Mouse (Mus musculus): ENCODE measurements at regions not wholly inside any gene's neighbourhood (a gene's known extent, or its start where the extent isn't known, plus 50 kb on each side); places are given as distances from the start of the nearest gene placed in this dataset.

- 68% methylated on average over 10 of the region's 10 CpGs for WGBS
- no peak for ATAC-seq (ENCODE audit: low FRiP score)
- Histone ChIP-seq H3K4me2 (ENCODE audit: low read depth, low read length, poor library complexity, severe bottlenecking) (no peak overlapping the region), H3K27ac (ENCODE audit: low read depth, low read length) (no peak overlapping the region), H3K36me3 (ENCODE audit: insufficient read depth, low read length) (no peaks in the 10 kb centered on the region), H3K27me3 (ENCODE audit: insufficient read depth, low read length) (no peaks in the 10 kb centered on the region), H3K9me3 (ENCODE audit: low read length) (no peaks in the 10 kb centered on the region), H3K9ac (replicated peaks; ENCODE audit: low read length, poor library complexity, severe bottlenecking) (no peak overlapping the region), H3K4me3 (ENCODE audit: low read depth, low read length) (no peak overlapping the region), H3K4me1 (ENCODE audit: insufficient read depth, low read length) (no peaks in the 10 kb centered on the region)
- peak; percentile 37 for TF ChIP-seq CTCF (IDR thresholded peaks at IDR 0.05)
- DNase-seq (ENCODE audit: low spot score): no peak
These were observed 385.5 kb downstream of the Setd4 start for GRCm38 (mm10) chr16:93218402-93218801.

DNA sequence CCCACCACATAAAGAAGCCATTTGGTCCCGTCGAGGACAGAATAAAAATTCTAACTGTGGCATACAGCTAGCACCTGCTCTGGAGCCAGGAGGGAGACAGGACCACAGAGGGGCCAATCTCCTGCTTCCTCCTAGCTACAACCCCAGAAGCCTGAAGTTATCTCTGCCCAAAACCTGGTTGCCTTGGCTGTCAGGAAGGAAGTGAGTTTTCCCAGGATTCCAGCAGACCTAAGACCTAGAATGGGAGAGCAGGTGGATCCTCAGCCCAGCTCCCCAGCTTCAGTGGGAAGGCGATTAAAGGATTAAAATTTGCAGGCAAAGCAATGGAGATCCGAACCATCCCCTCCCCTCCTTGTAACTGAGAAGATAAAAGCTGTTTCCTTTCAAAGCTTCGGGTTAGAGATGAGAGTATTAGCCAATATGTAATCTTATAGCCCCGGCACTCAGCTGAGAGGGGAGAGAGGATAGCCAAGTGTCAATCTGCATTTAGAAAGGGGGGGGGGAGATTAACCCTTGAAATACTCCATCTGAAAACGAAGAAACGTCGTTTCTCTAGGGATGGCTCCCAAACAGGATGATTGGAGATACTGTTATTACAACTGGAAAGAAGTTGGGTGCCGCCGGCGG lies 386.1 kb downstream of the Setd4 start:
- 26% methylated on average over 12 of the region's 12 CpGs for WGBS
- H3K4me1 ChIP-seq (ENCODE audit: insufficient read depth, low read length): no peaks in the 10 kb centered on the region
- H3K9me3 ChIP-seq (ENCODE audit: low read length): no peaks in the 10 kb centered on the region
- ATAC-seq (ENCODE audit: low FRiP score): no peak
- no peak overlapping the region for H3K27ac ChIP-seq (ENCODE audit: low read depth, low read length)
- H3K27me3 ChIP-seq (ENCODE audit: insufficient read depth, low read length): no peaks in the 10 kb centered on the region
- no peak overlapping the region for H3K4me3 ChIP-seq (ENCODE audit: low read depth, low read length)
- H3K9ac ChIP-seq (replicated peaks; ENCODE audit: low read length, poor library complexity, severe bottlenecking): no peak overlapping the region
- no peaks in the 10 kb centered on the region for H3K36me3 ChIP-seq (ENCODE audit: insufficient read depth, low read length)
- no peak for DNase-seq (ENCODE audit: low spot score)
- TF ChIP-seq CTCF (IDR thresholded peaks at IDR 0.05): no peak
- H3K4me2 ChIP-seq (ENCODE audit: low read depth, low read length, poor library complexity, severe bottlenecking): no peak overlapping the region

- WGBS: 86% methylated on average over 4 of the region's 4 CpGs
- Histone ChIP-seq H3K4me3 (ENCODE audit: low read depth, low read length) (no peak overlapping the region), H3K27ac (ENCODE audit: low read depth, low read length) (no peak overlapping the region), H3K36me3 (ENCODE audit: insufficient read depth, low read length) (no peaks in the 10 kb centered on the region), H3K4me1 (ENCODE audit: insufficient read depth, low read length) (no peaks in the 10 kb centered on the region), H3K4me2 (ENCODE audit: low read depth, low read length, poor library complexity, severe bottlenecking) (no peak overlapping the region), H3K27me3 (ENCODE audit: insufficient read depth, low read length) (no peaks in the 10 kb centered on the region), H3K9ac (replicated peaks; ENCODE audit: low read length, poor library complexity, severe bottlenecking) (no peak overlapping the region), H3K9me3 (ENCODE audit: low read length) (no peaks in the 10 kb centered on the region)
- TF ChIP-seq CTCF (IDR thresholded peaks at IDR 0.05): no peak
- DNase-seq (ENCODE audit: low spot score) (no peak), ATAC-seq (ENCODE audit: low FRiP score) (no peak)
These were observed 388.2 kb downstream of the Setd4 start for GRCm38 (mm10) chr16:93215630-93216029.

GRCm38 (mm10) chr16:93213618-93214017 lies 387.7 kb upstream of the Runx1 start:
- Histone ChIP-seq H3K27ac (ENCODE audit: low read depth, low read length) (no peak overlapping the region), H3K9ac (replicated peaks; ENCODE audit: low read length, poor library complexity, severe bottlenecking) (no peak overlapping the region), H3K9me3 (ENCODE audit: low read length) (no peaks in the 10 kb centered on the region), H3K36me3 (ENCODE audit: insufficient read depth, low read length) (no peaks in the 10 kb centered on the region), H3K4me3 (ENCODE audit: low read depth, low read length) (no peak overlapping the region), H3K4me2 (ENCODE audit: low read depth, low read length, poor library complexity, severe bottlenecking) (no peak overlapping the region), H3K27me3 (ENCODE audit: insufficient read depth, low read length) (no peaks in the 10 kb centered on the region), H3K4me1 (ENCODE audit: insufficient read depth, low read length) (no peaks in the 10 kb centered on the region)
- TF ChIP-seq CTCF (IDR thresholded peaks at IDR 0.05): no peak
- DNase-seq (ENCODE audit: low spot score) (no peak), ATAC-seq (ENCODE audit: low FRiP score) (no peak)
- 92% methylated on average over 6 of the region's 6 CpGs for WGBS

- Histone ChIP-seq H3K27ac (ENCODE audit: low read depth, low read length) (no peak overlapping the region), H3K9me3 (ENCODE audit: low read length) (no peaks in the 10 kb centered on the region), H3K27me3 (ENCODE audit: insufficient read depth, low read length) (no peaks in the 10 kb centered on the region), H3K4me2 (ENCODE audit: low read depth, low read length, poor library complexity, severe bottlenecking) (no peak overlapping the region), H3K36me3 (ENCODE audit: insufficient read depth, low read length) (no peaks in the 10 kb centered on the region), H3K9ac (replicated peaks; ENCODE audit: low read length, poor library complexity, severe bottlenecking) (no peak overlapping the region), H3K4me1 (ENCODE audit: insufficient read depth, low read length) (no peaks in the 10 kb centered on the region), H3K4me3 (ENCODE audit: low read depth, low read length) (no peak overlapping the region)
- ATAC-seq (ENCODE audit: low FRiP score): no peak
- 87% methylated on average over 3 of the region's 3 CpGs for WGBS
- TF ChIP-seq CTCF (IDR thresholded peaks at IDR 0.05): no peak
- DNase-seq (ENCODE audit: low spot score): no peak
These were observed 381.7 kb upstream of the Runx1 start for GRCm38 (mm10) chr16:93207675-93208074.

- DNase-seq (ENCODE audit: low spot score) (no peak), ATAC-seq (ENCODE audit: low FRiP score) (no peak)
- Histone ChIP-seq H3K4me2 (ENCODE audit: low read depth, low read length, poor library complexity, severe bottlenecking) (no peak overlapping the region), H3K36me3 (ENCODE audit: insufficient read depth, low read length) (no peaks in the 10 kb centered on the region), H3K9me3 (ENCODE audit: low read length) (no peaks in the 10 kb centered on the region), H3K4me3 (ENCODE audit: low read depth, low read length) (no peak overlapping the region), H3K27ac (ENCODE audit: low read depth, low read length) (no peak overlapping the region), H3K27me3 (ENCODE audit: insufficient read depth, low read length) (no peaks in the 10 kb centered on the region), H3K9ac (replicated peaks; ENCODE audit: low read length, poor library complexity, severe bottlenecking) (no peak overlapping the region), H3K4me1 (ENCODE audit: insufficient read depth, low read length) (no peaks in the 10 kb centered on the region)
- WGBS: 94% methylated on average over 5 of the region's 5 CpGs
- no peak for TF ChIP-seq CTCF (IDR thresholded peaks at IDR 0.05)
These were observed 381.3 kb upstream of the Runx1 start for GRCm38 (mm10) chr16:93207217-93207616.
